26 mouse cellular contexts compared by ENCODE assay signal in genomic region chr11:86618548-86619335, GRCm38 (mm10).
A peak's percentile ranks its signal among the peaks of the same experiment; 100 is the strongest.
DNase-seq lines count a peak whose midpoint lies in the region; ATAC-seq and TF ChIP-seq lines count a peak whose summit lies in the region.
"Had no signal": no experiment of that assay in that cellular context is flagged by ENCODE, and none has a peak within 500 bp of the region (broad histone marks: within the 10 kb centered on the region; RNA-seq: fewer than 3 reads in every experiment).

No protein-coding gene starts in this region.

- no peak for TF ChIP-seq POLR2A in lung, adult 2 months (IDR thresholded peaks at IDR 0.05; ENCODE audit: borderline replicate concordance, extremely low read depth, low read depth, low read length)

- no peak overlapping the region for H3K4me3 ChIP-seq in lung, postnatal 0 days (ENCODE audit: low read depth, low read length)
- no peak overlapping the region for H3K4me3 ChIP-seq in lung, adult 2 months (replicated peaks; ENCODE audit: extremely low read depth, low read depth, low read length)
- H3K4me3 ChIP-seq: embryonic facial prominence, embryonic 12.5 days; erythroblast, embryonic 14.5 days; forebrain, embryonic 13.5 days; heart, embryonic 10.5 days; limb, embryonic 12.5 days; midbrain, embryonic 13.5 days had no signal

- H3K27ac ChIP-seq in lung, postnatal 0 days (ENCODE audit: low read length): 0 out of 2 replicates have a peak overlapping the region, but pooled peaks have one; percentile 27
- H3K27ac ChIP-seq: embryonic facial prominence, embryonic 12.5 days; forebrain, embryonic 13.5 days; heart, embryonic 10.5 days; hindbrain, embryonic 14.5 days; limb, embryonic 12.5 days; liver, embryonic 14.5 days; midbrain, embryonic 13.5 days had no signal

- no peaks in the 10 kb centered on the region for H3K27me3 ChIP-seq in lung, postnatal 0 days (replicated peaks; ENCODE audit: insufficient read depth, low read length)
- H3K27me3 ChIP-seq: embryonic facial prominence, embryonic 12.5 days; forebrain, embryonic 13.5 days; limb, embryonic 12.5 days; midbrain, embryonic 13.5 days had no signal

- WGBS in lung, postnatal 0 days: 90% methylated on average over 2 of the region's 2 CpGs
- 90% methylated on average over 2 of the region's 2 CpGs for WGBS in lung, adult 2 months

- DNase-seq in heart, adult 11 months: peak; percentile 67
- DNase-seq in heart, adult 18-20 months: no peak
- DNase-seq in lung, postnatal 0 days (ENCODE audit: low spot score): peak; percentile 37
- no peak for DNase-seq in lung, adult 2 months
- peak; percentile 11 for DNase-seq in brain, adult 2 months (ENCODE audit: low read depth, low spot score)
- DNase-seq in gastrocnemius, postnatal 10 days: no peak
- no peak for DNase-seq in ovary, postnatal 14 days (ENCODE audit: low spot score)
- DNase-seq: adrenal gland, adult 2 months; cerebellum, adult 2 months; cerebellum, postnatal 25 days; heart, postnatal 4 days; kidney, adult 2 months; kidney, postnatal 10 days; layer of hippocampus, postnatal 36 days; lung, postnatal 10 days; right cerebral cortex, postnatal 14 days; thymus, postnatal 25 days had no signal

- peaks cover 8% of the 10 kb centered on the region; the same call in 1 of the 2 replicates for H3K4me1 ChIP-seq in lung, postnatal 0 days (ENCODE audit: insufficient read depth, low read depth, low read length)
- H3K4me1 ChIP-seq in lung, adult 2 months (ENCODE audit: control insufficient read depth, insufficient read depth, low read length): peaks cover 7% of the 10 kb centered on the region
- H3K4me1 ChIP-seq: forebrain, embryonic 13.5 days; heart, embryonic 10.5 days had no signal

- no peaks in the 10 kb centered on the region for H3K9me3 ChIP-seq in lung, postnatal 0 days (ENCODE audit: low read length)
- H3K9me3 ChIP-seq: embryonic facial prominence, embryonic 12.5 days; forebrain, embryonic 13.5 days; G1E; heart, embryonic 10.5 days; limb, embryonic 12.5 days; midbrain, embryonic 13.5 days had no signal

- TF ChIP-seq EP300 in lung, postnatal 0 days (IDR thresholded peaks at IDR 0.05): no peak

- no peak overlapping the region for H3K9ac ChIP-seq in lung, postnatal 0 days (replicated peaks; ENCODE audit: low read depth)
- H3K9ac ChIP-seq: embryonic facial prominence, embryonic 12.5 days; forebrain, embryonic 13.5 days; hindbrain, embryonic 14.5 days; limb, embryonic 12.5 days; liver, embryonic 14.5 days; midbrain, embryonic 13.5 days had no signal

- no peak overlapping the region for H3K4me2 ChIP-seq in lung, postnatal 0 days (replicated peaks; ENCODE audit: low read depth, low read length)
- H3K4me2 ChIP-seq: embryonic facial prominence, embryonic 12.5 days; forebrain, embryonic 13.5 days; hindbrain, embryonic 14.5 days; limb, embryonic 12.5 days; midbrain, embryonic 13.5 days had no signal

- peak; percentile 71 for ATAC-seq in lung, postnatal 0 days
- ATAC-seq: forebrain, embryonic 13.5 days; midbrain, embryonic 13.5 days had no signal

- no peaks in the 10 kb centered on the region for H3K36me3 ChIP-seq in lung, postnatal 0 days (ENCODE audit: insufficient read depth, low read length)
- H3K36me3 ChIP-seq: embryonic facial prominence, embryonic 12.5 days; midbrain, embryonic 13.5 days had no signal

- no peak for TF ChIP-seq CTCF in lung, postnatal 0 days (IDR thresholded peaks at IDR 0.05)
- TF ChIP-seq CTCF in lung, adult 2 months (IDR thresholded peaks at IDR 0.05; ENCODE audit: insufficient read depth, low read length): no peak

Comparison
In these comparisons a context has a peak if more than half of its experiments do, and no peak if none do; other contexts are left out.
1. DNase-seq: peak in heart, adult 11 months (single experiment), lung, postnatal 0 days (single experiment) and brain, adult 2 months (single experiment); none in heart, adult 18-20 months (0 of 2), lung, adult 2 months (single experiment), gastrocnemius, postnatal 10 days (single experiment) and ovary, postnatal 14 days (single experiment).